Mouse (Mus musculus): ENCODE measurements at regions not wholly inside any gene's neighbourhood (a gene's known extent, or its start where the extent isn't known, plus 50 kb on each side); places are given as distances from the start of the nearest gene placed in this dataset.

DNA sequence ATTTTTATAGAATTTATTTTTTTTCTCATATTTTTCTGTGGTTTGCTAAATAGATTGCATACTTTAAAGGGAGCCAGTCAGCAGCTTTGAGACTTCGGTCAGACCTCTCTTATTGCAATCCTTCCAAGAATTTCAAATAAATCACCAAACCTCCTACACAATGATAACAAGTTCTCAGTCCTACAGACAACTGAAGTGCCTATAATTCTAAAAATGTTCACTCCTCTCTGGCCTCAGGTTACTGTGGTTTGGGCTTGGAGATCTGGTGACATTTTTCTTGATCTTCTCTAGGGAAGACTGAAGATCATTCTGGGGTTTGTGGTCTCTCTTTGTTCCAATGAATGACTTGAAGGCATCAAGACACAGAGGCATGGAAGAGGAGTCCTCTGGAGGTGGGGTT, 326.6 kb downstream of the Cxcl12 start:
- no peaks in the 10 kb centered on the region for H3K27me3 ChIP-seq (ENCODE audit: control insufficient read depth, insufficient read depth, low read length)
- H3K4me3 ChIP-seq (ENCODE audit: low read length): no peak overlapping the region
- no peak overlapping the region for H3K4me2 ChIP-seq (replicated peaks; ENCODE audit: low read depth, low read length)
- ATAC-seq (ENCODE audit: low FRiP score, low TSS enrichment): 0 out of 2 replicates have a peak, but pooled peaks have one; percentile 24
- H3K27ac ChIP-seq (ENCODE audit: low read depth, low read length): no peak overlapping the region
- no peaks in the 10 kb centered on the region for H3K9me3 ChIP-seq (ENCODE audit: control insufficient read depth, low read length)
- no peak overlapping the region for H3K9ac ChIP-seq (ENCODE audit: low read depth, low read length)
- no peaks in the 10 kb centered on the region for H3K4me1 ChIP-seq (ENCODE audit: control insufficient read depth, insufficient read depth, low read length)
- WGBS: 20% methylated on average over 1 of the region's 1 CpGs
- no peaks in the 10 kb centered on the region for H3K36me3 ChIP-seq (ENCODE audit: control insufficient read depth, insufficient read depth, low read length)

DNA sequence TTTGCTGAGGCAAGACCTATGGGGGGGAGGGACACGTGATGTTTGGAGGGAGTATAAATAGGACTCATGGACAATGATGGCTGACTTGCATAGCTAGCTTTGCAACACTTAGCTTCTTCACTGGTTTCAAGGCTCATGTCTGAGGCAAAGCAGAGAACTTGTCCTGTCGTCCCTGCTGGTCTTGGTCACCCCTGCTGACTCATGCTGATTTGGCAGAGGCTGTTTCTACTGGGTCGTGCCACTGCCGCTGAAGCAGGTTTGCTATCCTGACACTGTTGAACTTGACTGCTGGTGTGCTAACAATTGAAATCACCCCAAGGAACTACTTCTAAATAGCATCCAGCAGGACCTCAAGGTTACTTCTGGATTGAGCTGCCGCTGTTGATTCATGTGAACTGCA, 329.0 kb downstream of the Cxcl12 start:
- Histone ChIP-seq H3K4me3 (ENCODE audit: low read length) (no peak overlapping the region), H3K9me3 (ENCODE audit: control insufficient read depth, low read length) (no peaks in the 10 kb centered on the region), H3K27me3 (ENCODE audit: control insufficient read depth, insufficient read depth, low read length) (no peaks in the 10 kb centered on the region), H3K4me2 (replicated peaks; ENCODE audit: low read depth, low read length) (no peak overlapping the region), H3K4me1 (ENCODE audit: control insufficient read depth, insufficient read depth, low read length) (no peaks in the 10 kb centered on the region), H3K27ac (ENCODE audit: low read depth, low read length) (no peak overlapping the region), H3K36me3 (ENCODE audit: control insufficient read depth, insufficient read depth, low read length) (no peaks in the 10 kb centered on the region), H3K9ac (ENCODE audit: low read depth, low read length) (no peak overlapping the region)
- no peak for ATAC-seq (ENCODE audit: low FRiP score, low TSS enrichment)
- WGBS: 77% methylated on average over 5 of the region's 5 CpGs

GRCm38 (mm10) chr6:117497904-117498303, 329.6 kb downstream of the Cxcl12 start:
- no peaks in the 10 kb centered on the region for H3K4me1 ChIP-seq (ENCODE audit: control insufficient read depth, insufficient read depth, low read length)
- WGBS: 86% methylated on average over 5 of the region's 5 CpGs

GRCm38 (mm10) chr6:117502346-117502745, 334.0 kb downstream of the Cxcl12 start:
- Histone ChIP-seq H3K9me3 (ENCODE audit: control insufficient read depth, low read length) (no peaks in the 10 kb centered on the region), H3K9ac (ENCODE audit: low read depth, low read length) (no peak overlapping the region), H3K4me3 (ENCODE audit: low read length) (no peak overlapping the region), H3K27ac (ENCODE audit: low read depth, low read length) (no peak overlapping the region), H3K4me2 (replicated peaks; ENCODE audit: low read depth, low read length) (no peak overlapping the region), H3K4me1 (ENCODE audit: control insufficient read depth, insufficient read depth, low read length) (peaks cover 18% of the 10 kb centered on the region), H3K36me3 (ENCODE audit: control insufficient read depth, insufficient read depth, low read length) (no peaks in the 10 kb centered on the region), H3K27me3 (ENCODE audit: control insufficient read depth, insufficient read depth, low read length) (no peaks in the 10 kb centered on the region; the same call in none of the 2 replicates)
- WGBS: 24% methylated on average over 5 of the region's 5 CpGs
- ATAC-seq (ENCODE audit: low FRiP score, low TSS enrichment): peak; percentile 62; the same call in 1 of the 2 replicates

More at GRCm38 (mm10) chr6:117497904-117498303, 329.6 kb downstream of the Cxcl12 start:
- no peak overlapping the region for H3K4me2 ChIP-seq (replicated peaks; ENCODE audit: low read depth, low read length)
- H3K9ac ChIP-seq (ENCODE audit: low read depth, low read length): no peak overlapping the region
- H3K27me3 ChIP-seq (ENCODE audit: control insufficient read depth, insufficient read depth, low read length): no peaks in the 10 kb centered on the region
- no peak overlapping the region for H3K4me3 ChIP-seq (ENCODE audit: low read length)
- no peaks in the 10 kb centered on the region for H3K9me3 ChIP-seq (ENCODE audit: control insufficient read depth, low read length)
- H3K27ac ChIP-seq (ENCODE audit: low read depth, low read length): no peak overlapping the region
- ATAC-seq (ENCODE audit: low FRiP score, low TSS enrichment): no peak
- no peaks in the 10 kb centered on the region for H3K36me3 ChIP-seq (ENCODE audit: control insufficient read depth, insufficient read depth, low read length)

- Histone ChIP-seq H3K4me1 (ENCODE audit: control insufficient read depth, insufficient read depth, low read length) (peaks cover 37% of the 10 kb centered on the region), H3K4me3 (ENCODE audit: low read length) (no peak overlapping the region), H3K27me3 (ENCODE audit: control insufficient read depth, insufficient read depth, low read length) (no peaks in the 10 kb centered on the region; the same call in none of the 2 replicates), H3K27ac (ENCODE audit: low read depth, low read length) (no peak overlapping the region), H3K9me3 (ENCODE audit: control insufficient read depth, low read length) (no peaks in the 10 kb centered on the region), H3K9ac (ENCODE audit: low read depth, low read length) (no peak overlapping the region), H3K4me2 (replicated peaks; ENCODE audit: low read depth, low read length) (no peak overlapping the region), H3K36me3 (ENCODE audit: control insufficient read depth, insufficient read depth, low read length) (no peaks in the 10 kb centered on the region)
- WGBS: 64% methylated on average over 10 of the region's 10 CpGs
- no peak for ATAC-seq (ENCODE audit: low FRiP score, low TSS enrichment)
These were observed 336.2 kb upstream of the Zfp637 start for GRCm38 (mm10) chr6:117504771-117505170.

DNA sequence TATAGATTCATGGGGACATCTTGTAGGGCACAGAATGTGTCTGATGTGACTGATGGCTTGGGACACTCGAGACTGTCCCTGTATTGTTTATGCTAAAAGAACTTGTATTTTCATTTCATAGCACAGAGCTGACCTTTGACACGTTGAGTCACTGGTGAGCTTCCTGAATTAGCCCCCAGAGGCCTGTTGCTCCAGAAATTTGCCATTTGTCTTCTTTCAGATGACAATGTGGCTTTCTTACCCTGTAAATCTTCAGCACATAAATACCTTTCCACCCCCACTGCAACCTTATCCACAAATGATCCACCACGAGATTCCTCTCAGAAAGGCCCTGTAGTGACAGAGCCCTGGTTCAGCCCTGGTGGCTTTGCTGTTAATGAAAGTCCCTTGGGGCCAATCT, 335.5 kb upstream of the Zfp637 start:
- ATAC-seq (ENCODE audit: low FRiP score, low TSS enrichment): no peak
- Histone ChIP-seq H3K27me3 (ENCODE audit: control insufficient read depth, insufficient read depth, low read length) (peaks cover under 1% of the 10 kb centered on the region), H3K36me3 (ENCODE audit: control insufficient read depth, insufficient read depth, low read length) (no peaks in the 10 kb centered on the region), H3K9ac (ENCODE audit: low read depth, low read length) (no peak overlapping the region), H3K4me3 (ENCODE audit: low read length) (no peak overlapping the region), H3K9me3 (ENCODE audit: control insufficient read depth, low read length) (no peaks in the 10 kb centered on the region), H3K27ac (ENCODE audit: low read depth, low read length) (no peak overlapping the region), H3K4me1 (ENCODE audit: control insufficient read depth, insufficient read depth, low read length) (peaks cover 37% of the 10 kb centered on the region), H3K4me2 (replicated peaks; ENCODE audit: low read depth, low read length) (no peak overlapping the region)
- WGBS: 15% methylated on average over 3 of the region's 3 CpGs

DNA sequence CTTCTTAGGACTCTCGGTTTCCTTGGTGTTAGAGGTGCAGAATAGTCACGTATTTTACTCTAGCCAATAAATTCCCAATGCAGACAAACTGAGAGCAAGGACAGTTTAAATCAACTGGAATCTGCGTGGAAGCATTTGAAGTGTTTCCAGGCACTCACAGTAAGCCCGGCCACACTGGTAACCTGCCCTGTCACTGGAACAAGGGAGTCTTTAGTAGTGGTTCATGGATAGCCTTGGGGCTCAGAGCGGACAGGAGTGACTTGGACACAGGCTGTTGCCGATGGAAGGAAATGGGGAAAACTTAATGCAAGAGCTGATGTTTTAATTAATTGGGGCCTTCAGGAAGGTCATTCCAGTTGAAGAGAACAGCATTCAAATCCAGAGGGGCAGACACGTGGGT, 334.4 kb upstream of the Zfp637 start:
- no peaks in the 10 kb centered on the region for H3K9me3 ChIP-seq (ENCODE audit: control insufficient read depth, low read length)
- no peak overlapping the region for H3K4me2 ChIP-seq (replicated peaks; ENCODE audit: low read depth, low read length)
- H3K27ac ChIP-seq (ENCODE audit: low read depth, low read length): no peak overlapping the region; the same call in 1 of the 2 replicates
- H3K4me3 ChIP-seq (ENCODE audit: low read length): no peak overlapping the region
- WGBS: 13% methylated on average over 7 of the region's 7 CpGs
- ATAC-seq (ENCODE audit: low FRiP score, low TSS enrichment): peak; percentile 61; the same call in 1 of the 2 replicates
- H3K36me3 ChIP-seq (ENCODE audit: control insufficient read depth, insufficient read depth, low read length): no peaks in the 10 kb centered on the region
- peaks cover 2% of the 10 kb centered on the region for H3K27me3 ChIP-seq (ENCODE audit: control insufficient read depth, insufficient read depth, low read length)
- H3K9ac ChIP-seq (ENCODE audit: low read depth, low read length): no peak overlapping the region
- peaks cover 37% of the 10 kb centered on the region for H3K4me1 ChIP-seq (ENCODE audit: control insufficient read depth, insufficient read depth, low read length)

- WGBS: 15% methylated on average over 6 of the region's 6 CpGs
- Histone ChIP-seq H3K9ac (ENCODE audit: low read depth, low read length) (no peak overlapping the region), H3K27ac (ENCODE audit: low read depth, low read length) (no peak overlapping the region), H3K4me1 (ENCODE audit: control insufficient read depth, insufficient read depth, low read length) (peaks cover 37% of the 10 kb centered on the region), H3K4me2 (replicated peaks; ENCODE audit: low read depth, low read length) (no peak overlapping the region), H3K36me3 (ENCODE audit: control insufficient read depth, insufficient read depth, low read length) (no peaks in the 10 kb centered on the region), H3K27me3 (ENCODE audit: control insufficient read depth, insufficient read depth, low read length) (peaks cover 2% of the 10 kb centered on the region), H3K4me3 (ENCODE audit: low read length) (no peak overlapping the region), H3K9me3 (ENCODE audit: control insufficient read depth, low read length) (no peaks in the 10 kb centered on the region)
- ATAC-seq (ENCODE audit: low FRiP score, low TSS enrichment): 0 out of 2 replicates have a peak, but pooled peaks have one; percentile 18
These were observed 332.1 kb upstream of the Zfp637 start for GRCm38 (mm10) chr6:117508860-117509259.

- Histone ChIP-seq H3K4me1 (ENCODE audit: control insufficient read depth, insufficient read depth, low read length) (peaks cover 34% of the 10 kb centered on the region), H3K9me3 (ENCODE audit: control insufficient read depth, low read length) (no peaks in the 10 kb centered on the region), H3K4me2 (replicated peaks; ENCODE audit: low read depth, low read length) (no peak overlapping the region), H3K36me3 (ENCODE audit: control insufficient read depth, insufficient read depth, low read length) (no peaks in the 10 kb centered on the region), H3K9ac (ENCODE audit: low read depth, low read length) (no peak overlapping the region), H3K4me3 (ENCODE audit: low read length) (no peak overlapping the region), H3K27me3 (ENCODE audit: control insufficient read depth, insufficient read depth, low read length) (peaks cover 2% of the 10 kb centered on the region; the same call in 1 of the 2 replicates), H3K27ac (ENCODE audit: low read depth, low read length) (no peak overlapping the region)
- 86% methylated on average over 4 of the region's 4 CpGs for WGBS
- ATAC-seq (ENCODE audit: low FRiP score, low TSS enrichment): no peak
These were observed 331.0 kb upstream of the Zfp637 start for GRCm38 (mm10) chr6:117510026-117510425.

All from kidney, embryonic 14.5 days (tissue).